Mouse (Mus musculus): ENCODE measurements around the gene Chd2. TPM values are rescaled to one million over a fixed set of nuclear protein-coding genes. Genes with fewer than 3 reads are reported as not detected.

Gene Chd2
- polyA plus RNA-seq, 1 experiment from 2014 or later, result 52.4 TPM

DNA sequence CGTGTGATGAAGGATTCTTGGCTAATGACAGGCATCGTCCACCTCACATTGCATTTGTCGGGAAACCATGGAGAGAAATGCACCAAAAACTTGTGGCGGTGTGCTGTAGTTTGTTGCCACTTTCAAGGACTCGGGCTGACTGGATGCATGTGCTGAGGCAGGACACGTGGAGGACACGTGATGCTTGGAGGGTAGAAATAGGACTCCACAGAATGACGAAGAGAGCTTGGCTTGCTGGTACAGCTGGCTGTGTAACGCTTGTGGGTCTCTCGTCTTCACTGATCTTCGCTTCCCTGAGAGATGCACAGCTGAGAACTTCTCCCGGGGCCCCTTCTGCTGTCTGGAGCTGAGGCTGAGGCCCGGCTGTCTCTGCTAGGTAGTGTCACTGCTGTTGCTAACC lies 118.4 kb downstream of the Chd2 start:
- WGBS, result 70% methylated on average over 13 of the region's 13 CpGs
- Histone ChIP-seq H3K36me3 (replicated peaks) (0 out of 2 replicates have a peak, but pooled peaks cover 4% of the 10 kb centered on the region), H3K27me3 (replicated peaks) (no peaks in the 10 kb centered on the region), H3K9ac (no peak overlapping the region), H3K4me3 (no peak overlapping the region), H3K4me2 (no peak overlapping the region), H3K9me3 (no peaks in the 10 kb centered on the region), H3K4me1 (peaks cover 41% of the 10 kb centered on the region), H3K27ac (no peak overlapping the region)
- ATAC-seq (replicated peaks), result no peak

DNA sequence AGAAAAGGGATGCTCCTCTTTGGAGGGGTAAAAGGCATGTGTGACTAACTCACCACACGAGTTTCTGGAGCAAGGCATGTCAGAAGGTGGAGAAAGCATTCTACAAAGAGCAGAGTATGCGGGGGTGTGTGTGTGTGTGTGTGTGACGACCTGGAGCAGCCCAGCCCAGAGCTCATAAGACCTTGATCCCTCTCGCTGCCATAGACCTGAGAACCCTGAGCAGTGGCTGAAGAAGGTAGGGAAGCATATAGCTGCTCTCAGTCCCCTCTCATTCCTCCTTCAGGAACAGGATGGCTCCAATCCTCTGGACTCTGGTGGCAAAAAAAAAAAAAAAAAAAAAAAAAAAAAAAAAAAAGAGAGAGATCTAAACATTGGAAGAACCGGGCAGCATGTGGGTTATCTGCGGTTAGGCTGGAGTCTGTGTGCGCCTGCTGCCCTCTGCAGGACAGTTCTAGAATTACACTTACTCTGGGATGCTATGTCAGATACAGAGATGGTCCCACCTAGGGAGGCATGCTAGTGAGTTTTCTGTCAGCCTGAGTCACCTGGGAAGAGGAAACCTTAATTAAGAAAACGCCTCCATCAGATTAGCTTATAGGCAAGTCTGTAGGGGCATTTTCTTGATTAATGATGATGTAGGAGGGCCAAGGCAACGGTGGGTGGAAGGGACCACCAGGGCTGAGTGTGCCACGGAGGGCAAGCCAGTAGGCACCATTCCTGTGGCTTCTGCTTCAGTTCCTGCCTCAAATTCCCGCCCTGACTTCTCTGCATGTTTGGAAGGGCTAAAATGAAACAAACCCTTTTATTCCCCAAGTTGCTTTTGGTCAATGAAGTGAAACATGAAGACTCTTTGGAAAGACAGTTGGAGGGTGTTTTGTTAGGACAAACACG lies 119.2 kb downstream of the Chd2 start:
- 24% methylated on average over 12 of the region's 12 CpGs for WGBS
- Histone ChIP-seq H3K4me3 (no peak overlapping the region), H3K27me3 (replicated peaks) (no peaks in the 10 kb centered on the region), H3K9me3 (no peaks in the 10 kb centered on the region), H3K4me2 (no peak overlapping the region), H3K27ac (peak overlapping the region; percentile 43), H3K36me3 (replicated peaks) (0 out of 2 replicates have a peak, but pooled peaks cover 2% of the 10 kb centered on the region), H3K4me1 (peaks cover 41% of the 10 kb centered on the region), H3K9ac (no peak overlapping the region)
- peak; percentile 25 for ATAC-seq (replicated peaks)

DNA sequence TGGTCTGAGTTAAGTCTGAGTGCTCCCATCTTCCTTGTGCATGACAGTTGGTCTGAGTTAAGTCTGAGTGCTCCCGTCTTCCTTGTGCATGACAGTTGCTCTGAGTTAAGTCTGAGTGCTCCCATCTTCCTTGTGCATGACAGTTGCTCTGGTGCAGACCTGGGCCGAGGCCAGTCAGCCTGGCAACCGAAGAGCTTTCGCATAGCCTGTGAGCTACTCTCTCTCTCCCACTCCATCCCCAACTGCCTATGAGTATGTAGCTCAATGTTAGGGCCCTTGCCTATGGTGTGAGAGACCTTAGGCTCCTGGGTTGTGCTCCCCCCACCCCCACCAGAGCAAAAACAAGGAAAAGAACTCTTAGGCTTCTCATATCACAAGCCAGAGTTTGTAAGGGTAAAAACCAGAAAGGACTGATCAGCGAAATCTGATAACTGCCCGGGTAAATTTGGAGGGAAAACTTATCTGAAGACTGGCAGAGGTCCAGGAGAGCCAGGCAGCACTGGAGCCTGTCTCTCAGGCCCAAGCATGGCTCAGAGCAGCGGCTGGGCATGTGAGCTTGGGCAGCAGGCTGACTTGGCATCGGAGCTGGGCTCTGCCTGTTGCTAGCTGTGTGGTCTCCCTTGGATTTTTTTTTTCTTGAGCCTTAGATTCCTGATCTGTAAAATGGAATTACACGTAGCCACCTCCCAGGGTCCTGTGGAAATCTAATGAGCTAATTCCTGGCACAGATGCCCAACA lies 120.2 kb downstream of the Chd2 start:
- peaks cover 41% of the 10 kb centered on the region for H3K4me1 ChIP-seq
- H3K9ac ChIP-seq, result no peak overlapping the region
- ATAC-seq (replicated peaks), result no peak
- no peaks in the 10 kb centered on the region for H3K27me3 ChIP-seq (replicated peaks)
- 53% methylated on average over 9 of the region's 9 CpGs for WGBS
- no peaks in the 10 kb centered on the region for H3K9me3 ChIP-seq
- peak overlapping the region; percentile 57 for H3K27ac ChIP-seq
- H3K4me2 ChIP-seq, result no peak overlapping the region
- no peak overlapping the region for H3K4me3 ChIP-seq
- H3K36me3 ChIP-seq (replicated peaks), result no peaks in the 10 kb centered on the region

DNA sequence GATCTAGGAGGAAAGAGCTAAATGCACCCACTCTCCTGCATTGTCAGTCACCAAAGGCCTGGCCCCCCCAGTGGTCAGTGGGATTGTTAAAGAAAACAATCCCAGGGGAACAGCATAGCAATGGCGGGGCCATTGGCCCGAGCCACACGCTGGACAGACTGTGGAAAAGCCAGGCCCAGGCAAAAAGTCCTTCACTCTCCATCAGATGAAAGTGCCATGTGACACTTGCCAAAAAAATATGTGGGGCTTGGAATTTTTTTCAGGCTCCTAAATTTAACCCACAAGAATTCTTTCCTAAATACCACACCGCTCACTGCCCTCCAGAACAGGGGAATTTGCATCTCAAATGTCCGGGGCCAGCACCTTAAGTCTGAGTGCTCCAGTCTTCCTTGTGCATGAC lies 120.8 kb downstream of the Chd2 start:
- ATAC-seq (replicated peaks), result no peak
- Histone ChIP-seq H3K9ac (no peak overlapping the region), H3K4me3 (no peak overlapping the region), H3K4me1 (peaks cover 41% of the 10 kb centered on the region), H3K9me3 (no peaks in the 10 kb centered on the region), H3K27ac (no peak overlapping the region), H3K36me3 (replicated peaks) (no peaks in the 10 kb centered on the region), H3K4me2 (no peak overlapping the region), H3K27me3 (replicated peaks) (no peaks in the 10 kb centered on the region)
- 39% methylated on average over 5 of the region's 5 CpGs for WGBS

DNA sequence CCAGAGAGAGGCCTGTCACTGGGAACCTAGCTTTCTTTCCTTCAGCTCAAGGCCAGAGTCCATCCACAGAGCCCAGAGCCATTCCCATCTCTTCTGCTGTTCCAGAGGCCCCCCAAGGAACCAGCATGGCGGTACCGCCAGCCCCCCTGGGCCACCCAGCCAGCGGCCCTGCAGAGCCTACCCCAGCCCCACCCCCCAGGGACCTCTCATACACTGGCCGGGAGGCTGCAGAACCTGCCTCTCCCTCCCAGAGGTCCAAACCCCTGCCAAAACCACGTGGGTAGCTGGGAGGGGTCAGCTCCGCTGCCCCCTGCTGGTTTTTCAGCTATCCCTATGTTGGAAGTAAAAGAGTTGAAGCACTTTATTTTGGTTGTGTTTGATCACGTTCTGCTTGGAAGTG lies 122.3 kb downstream of the Chd2 start:
- no peak overlapping the region for H3K4me3 ChIP-seq
- peak overlapping the region; percentile 42; the same call in 1 of the 2 replicates for H3K27ac ChIP-seq
- no peak overlapping the region for H3K4me2 ChIP-seq
- no peaks in the 10 kb centered on the region for H3K27me3 ChIP-seq (replicated peaks)
- H3K9ac ChIP-seq, result no peak overlapping the region
- no peaks in the 10 kb centered on the region for H3K9me3 ChIP-seq
- H3K36me3 ChIP-seq (replicated peaks), result no peaks in the 10 kb centered on the region
- ATAC-seq (replicated peaks), result 0 out of 2 replicates have a peak, but pooled peaks have one; percentile 2
- WGBS, result 32% methylated on average over 7 of the region's 7 CpGs
- peaks cover 34% of the 10 kb centered on the region for H3K4me1 ChIP-seq

DNA sequence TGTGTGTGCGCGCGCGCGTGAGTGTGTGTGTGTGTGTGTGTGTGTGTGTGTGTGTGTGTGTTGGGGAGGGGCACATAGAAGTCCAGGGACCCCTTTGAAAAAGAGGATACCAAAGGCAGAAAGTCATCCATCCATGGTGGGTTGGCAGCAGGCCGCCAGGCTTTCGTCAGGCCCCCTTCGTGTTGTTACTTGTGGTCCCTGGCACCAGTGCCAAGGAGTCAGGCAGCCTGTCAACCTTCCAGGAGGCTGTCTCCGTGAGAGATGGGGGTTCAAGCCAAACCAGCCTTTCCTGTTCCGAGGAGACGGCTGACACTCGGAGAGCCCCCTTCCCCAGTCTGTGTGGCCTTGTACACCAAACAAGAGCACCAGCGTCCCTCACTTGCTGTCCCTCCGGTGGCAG lies 127.4 kb downstream of the Chd2 start:
- Histone ChIP-seq H3K27me3 (replicated peaks) (no peaks in the 10 kb centered on the region), H3K4me3 (no peak overlapping the region), H3K27ac (no peak overlapping the region), H3K36me3 (replicated peaks) (0 out of 2 replicates have a peak, but pooled peaks cover 7% of the 10 kb centered on the region), H3K9me3 (no peaks in the 10 kb centered on the region), H3K9ac (no peak overlapping the region), H3K4me2 (no peak overlapping the region), H3K4me1 (peaks cover 26% of the 10 kb centered on the region)
- 82% methylated on average over 14 of the region's 14 CpGs for WGBS
- no peak for ATAC-seq (replicated peaks)

DNA sequence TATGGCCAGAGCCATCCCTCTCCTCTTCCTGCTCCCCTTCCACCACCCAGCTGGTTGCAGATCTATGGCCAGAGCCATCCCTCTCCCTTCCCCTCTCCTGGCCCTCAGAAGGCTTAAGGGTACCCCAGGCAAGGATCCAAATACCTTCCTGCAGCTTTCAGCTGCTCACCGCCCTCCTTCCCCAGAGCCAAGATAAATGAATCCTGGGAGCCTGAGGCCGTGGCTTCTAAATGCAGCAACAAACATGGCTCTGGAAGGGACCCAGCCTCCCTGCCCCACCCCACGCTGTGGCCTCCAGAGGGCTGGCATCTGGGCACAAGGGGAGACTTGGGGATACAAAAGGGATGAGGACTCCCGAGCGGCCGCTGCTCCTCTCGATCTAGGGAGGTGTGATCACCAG lies 129.2 kb downstream of the Chd2 start:
- Histone ChIP-seq H3K36me3 (replicated peaks) (0 out of 2 replicates have a peak, but pooled peaks cover 7% of the 10 kb centered on the region), H3K27ac (peak overlapping the region; percentile 45), H3K4me2 (no peak overlapping the region), H3K4me1 (peaks cover 17% of the 10 kb centered on the region), H3K4me3 (no peak overlapping the region), H3K9ac (no peak overlapping the region), H3K27me3 (replicated peaks) (no peaks in the 10 kb centered on the region), H3K9me3 (no peaks in the 10 kb centered on the region)
- 0 out of 2 replicates have a peak, but pooled peaks have one; percentile 21 for ATAC-seq (replicated peaks)
- WGBS, result 65% methylated on average over 7 of the region's 7 CpGs

DNA sequence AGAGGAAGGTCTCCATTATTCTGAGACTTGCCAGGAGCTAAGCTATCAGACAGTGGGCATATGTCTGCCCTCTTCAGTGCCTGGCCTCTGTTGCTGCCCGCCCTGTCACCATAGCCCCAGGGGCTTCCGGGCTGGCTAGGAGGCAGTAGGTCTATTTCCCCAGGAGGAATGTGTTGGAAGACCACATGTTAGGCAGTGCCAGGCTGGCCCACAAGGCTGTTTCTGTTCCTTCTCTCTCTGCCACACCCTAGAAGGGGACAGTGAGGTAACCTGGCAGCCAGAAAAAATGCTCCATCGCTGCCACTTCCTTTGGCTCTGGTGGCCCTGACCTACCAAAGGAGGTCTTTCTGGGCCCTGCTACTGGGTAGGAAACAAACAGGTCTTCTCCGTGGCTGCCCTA lies 129.6 kb downstream of the Chd2 start:
- Histone ChIP-seq H3K9me3 (no peaks in the 10 kb centered on the region), H3K27me3 (replicated peaks) (no peaks in the 10 kb centered on the region), H3K27ac (peak overlapping the region; percentile 45), H3K4me3 (no peak overlapping the region), H3K9ac (no peak overlapping the region), H3K36me3 (replicated peaks) (0 out of 2 replicates have a peak, but pooled peaks cover 7% of the 10 kb centered on the region), H3K4me2 (no peak overlapping the region), H3K4me1 (peaks cover 17% of the 10 kb centered on the region)
- WGBS, result 84% methylated on average over 4 of the region's 4 CpGs
- ATAC-seq (replicated peaks), result no peak

DNA sequence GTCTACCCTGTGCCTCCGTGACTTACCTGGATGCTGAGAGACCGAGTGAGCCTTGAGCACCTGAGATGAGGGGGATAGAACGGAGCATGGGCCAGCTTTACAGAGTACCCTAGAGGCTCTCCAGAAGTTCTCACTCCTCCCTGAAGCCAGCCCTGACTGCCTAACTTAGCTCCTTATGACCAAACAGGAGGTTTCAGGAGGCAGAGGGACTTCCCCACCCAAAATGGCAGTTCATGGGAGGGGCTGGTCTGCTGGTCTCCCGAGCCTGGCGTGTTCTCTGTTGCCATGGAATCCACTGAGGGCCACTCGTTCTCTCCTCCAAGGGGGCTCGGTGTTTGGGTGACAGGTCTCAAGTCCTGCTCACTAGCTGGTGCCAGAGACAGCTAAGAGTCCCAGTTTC lies 130.1 kb downstream of the Chd2 start:
- ATAC-seq (replicated peaks), result no peak
- Histone ChIP-seq H3K9ac (no peak overlapping the region), H3K4me3 (no peak overlapping the region), H3K9me3 (no peaks in the 10 kb centered on the region), H3K27ac (peak overlapping the region; percentile 11; the same call in 1 of the 2 replicates), H3K4me2 (no peak overlapping the region), H3K36me3 (replicated peaks) (0 out of 2 replicates have a peak, but pooled peaks cover 7% of the 10 kb centered on the region), H3K27me3 (replicated peaks) (no peaks in the 10 kb centered on the region), H3K4me1 (peaks cover 17% of the 10 kb centered on the region)
- WGBS, result 61% methylated on average over 7 of the region's 7 CpGs

DNA sequence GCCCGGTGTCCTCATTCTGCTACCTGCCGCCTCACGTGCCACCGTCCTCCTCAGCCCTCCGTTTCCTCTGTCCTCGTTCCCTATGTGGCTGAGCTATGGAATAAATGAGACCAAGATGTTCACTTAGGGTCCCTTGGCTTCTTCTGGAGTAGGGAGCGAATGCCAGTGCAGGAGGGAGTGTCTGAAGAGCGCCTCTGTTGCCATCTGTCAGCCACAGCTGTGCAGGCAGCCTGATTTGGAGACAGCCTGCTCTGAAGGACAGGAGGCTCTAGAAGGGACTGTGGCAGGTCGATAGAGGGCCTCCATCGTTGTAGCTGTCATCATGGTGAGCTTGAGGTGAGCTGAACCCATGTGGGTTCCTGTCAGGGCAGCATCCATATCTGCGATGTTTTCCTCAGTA lies 136.1 kb downstream of the Chd2 start:
- 89% methylated on average over 11 of the region's 11 CpGs for WGBS
- ATAC-seq (replicated peaks), result no peak
- Histone ChIP-seq H3K4me1 (peaks cover 15% of the 10 kb centered on the region), H3K4me3 (no peak overlapping the region), H3K9me3 (no peaks in the 10 kb centered on the region), H3K9ac (no peak overlapping the region), H3K27me3 (replicated peaks) (no peaks in the 10 kb centered on the region), H3K4me2 (no peak overlapping the region), H3K36me3 (replicated peaks) (peaks cover 7% of the 10 kb centered on the region; the same call in 1 of the 2 replicates), H3K27ac (no peak overlapping the region)

DNA sequence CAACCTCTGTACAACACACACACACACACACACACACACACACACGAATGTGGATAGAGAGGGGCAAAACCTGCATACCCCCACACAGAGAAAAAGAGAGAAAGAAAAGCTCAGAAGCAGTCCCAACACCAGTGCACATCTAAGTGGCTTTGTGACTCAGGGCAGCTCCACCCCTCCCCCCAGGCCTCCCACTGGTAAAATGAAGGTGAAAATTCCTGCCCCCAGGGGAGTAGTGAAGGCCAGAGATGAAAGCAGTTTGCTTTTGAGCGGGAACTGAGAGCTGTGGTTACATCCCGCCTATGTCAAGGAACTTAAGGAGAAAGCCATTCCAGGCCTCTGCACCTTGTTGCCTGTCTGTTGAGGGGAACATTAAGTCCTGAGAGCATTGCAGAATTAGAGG lies 138.1 kb downstream of the Chd2 start:
- no peak overlapping the region for H3K9ac ChIP-seq
- no peaks in the 10 kb centered on the region for H3K9me3 ChIP-seq
- no peak overlapping the region for H3K4me3 ChIP-seq
- WGBS, result 38% methylated on average over 3 of the region's 3 CpGs
- H3K36me3 ChIP-seq (replicated peaks), result no peaks in the 10 kb centered on the region; the same call in 1 of the 2 replicates
- no peak for ATAC-seq (replicated peaks)
- no peaks in the 10 kb centered on the region for H3K27me3 ChIP-seq (replicated peaks)
- H3K4me2 ChIP-seq, result no peak overlapping the region
- no peak overlapping the region for H3K27ac ChIP-seq
- H3K4me1 ChIP-seq, result peaks cover 36% of the 10 kb centered on the region

DNA sequence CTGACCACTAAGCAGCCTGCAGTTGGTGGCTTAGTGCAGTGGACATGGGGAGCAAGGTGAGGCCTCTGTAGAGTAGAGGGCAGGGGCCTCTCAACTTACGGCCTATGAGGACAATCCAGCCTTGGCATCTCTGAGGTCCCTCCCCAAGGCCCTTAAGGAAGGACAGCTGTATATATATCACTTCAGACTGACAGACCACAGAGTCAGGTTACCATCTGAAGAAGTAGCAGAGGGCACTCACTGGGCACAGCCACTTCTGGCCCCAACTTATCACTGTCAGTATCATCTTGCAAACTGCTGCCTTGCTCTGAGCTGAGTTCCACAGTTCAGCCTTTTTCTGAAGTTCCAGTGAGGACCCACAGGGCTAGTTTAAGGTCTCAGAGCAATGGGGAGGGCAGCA lies 139.0 kb downstream of the Chd2 start:
- H3K27me3 ChIP-seq (replicated peaks), result no peaks in the 10 kb centered on the region
- H3K4me2 ChIP-seq, result no peak overlapping the region
- no peaks in the 10 kb centered on the region for H3K9me3 ChIP-seq
- H3K36me3 ChIP-seq (replicated peaks), result no peaks in the 10 kb centered on the region; the same call in 1 of the 2 replicates
- ATAC-seq (replicated peaks), result no peak
- H3K4me3 ChIP-seq, result no peak overlapping the region
- 77% methylated on average over 1 of the region's 1 CpGs for WGBS
- peaks cover 44% of the 10 kb centered on the region for H3K4me1 ChIP-seq
- H3K27ac ChIP-seq, result 0 out of 2 replicates have a peak overlapping the region, but pooled peaks have one; percentile 43
- no peak overlapping the region for H3K9ac ChIP-seq
